Mouse (Mus musculus) CH12.LX (cell line): ENCODE data around the gene Mta2. TPM values are rescaled to one million over a fixed set of nuclear protein-coding genes. Genes with fewer than 3 reads are reported as not detected.

Experiments
- DNase-seq: peaks from one replicate; pipeline ENCODE4 v3.0.0-alpha.2; 2013; ENCODE audit errors: extremely low read depth
- H3K27ac ChIP-seq: 2 replicates; pipeline ENCODE4 v1.5.1; 2012; ENCODE audit warnings: low read depth, mild to moderate bottlenecking, control low read depth, moderate library complexity; ENCODE audit not compliant: insufficient read depth
- H3K27me3 ChIP-seq: replicated peaks from 2 replicates; pipeline ENCODE3; 2012; ENCODE audit warnings: inconsistent platforms
- H3K36me3 ChIP-seq, 2 experiments: replicated peaks in 1 of 2; 2 replicates each; pipeline versions ENCODE3 to v1.6.1; 2012; ENCODE audit warnings: inconsistent platforms in 1 of 2, low read length in 1 of 2, mild to moderate bottlenecking in 1 of 2, mixed read lengths in 1 of 2, moderate library complexity in 1 of 2; ENCODE audit not compliant: control insufficient read depth in 1 of 2, insufficient read depth in 1 of 2
- H3K4me1 ChIP-seq, 2 experiments: 2 replicates each; pipeline ENCODE4 v1.6.1; 2012; ENCODE audit warnings: inconsistent platforms in 1 of 2, moderate library complexity in 1 of 2; ENCODE audit not compliant: insufficient read depth in 2 of 2, control insufficient read depth in 1 of 2
- H3K4me2 ChIP-seq: 2 replicates; pipeline ENCODE4 v1.6.1; 2012; ENCODE audit warnings: low read depth, mild to moderate bottlenecking, control low read depth; ENCODE audit not compliant: poor library complexity, insufficient read depth, severe bottlenecking
- H3K4me3 ChIP-seq, 3 experiments: fragments of 150-350 bp in 1 of 3; sonication (generic) in 1 of 3; replicated peaks in 1 of 3; 2 replicates each; pipeline versions ENCODE3 to v1.5.1; 2011 to 2012; ENCODE audit warnings: low read depth in 2 of 3, low read length in 2 of 3, mild to moderate bottlenecking in 2 of 3, moderate library complexity in 2 of 3, control low read depth in 1 of 3, improper control_type of control experiment in 1 of 3, inconsistent platforms in 1 of 3, mixed read lengths in 1 of 3; ENCODE audit not compliant: poor library complexity in 1 of 3
- H3K79me2 ChIP-seq: replicated peaks from 2 replicates; pipeline ENCODE4 v1.6.1; 2012; ENCODE audit warnings: mild to moderate bottlenecking, moderate library complexity; ENCODE audit not compliant: control insufficient read depth, poor library complexity, insufficient read depth, severe bottlenecking; ENCODE audit errors: extremely low read depth
- H3K9ac ChIP-seq: 2 replicates; pipeline ENCODE4 v1.6.1; 2012; ENCODE audit warnings: low read depth, mild to moderate bottlenecking, control low read depth, moderate library complexity; ENCODE audit not compliant: insufficient read depth
- H3K9me3 ChIP-seq: replicated peaks from 2 replicates; pipeline ENCODE3; 2012; ENCODE audit warnings: low read length, inconsistent platforms, mixed read lengths
- BHLHE40 ChIP-seq: IDR thresholded peaks from 2 replicates; pipeline ENCODE4 v1.6.1; 2011; ENCODE audit warnings: mild to moderate bottlenecking, low read depth, low read length, improper control_type of control experiment
- CHD2 ChIP-seq: IDR thresholded peaks from 2 replicates; pipeline ENCODE4 v1.6.1; 2011; ENCODE audit warnings: low read length, improper control_type of control experiment
- CTCF ChIP-seq, 2 experiments: IDR thresholded peaks in 1 of 2; conservative IDR thresholded peaks in 1 of 2; 2 replicates each; pipeline ENCODE4 v1.5.1; 2011 to 2012; ENCODE audit warnings: low read depth in 2 of 2, low read length in 2 of 2, improper control_type of control experiment in 1 of 2, inconsistent platforms in 1 of 2, mild to moderate bottlenecking in 1 of 2, moderate library complexity in 1 of 2
- E2F4 ChIP-seq: IDR thresholded peaks from 2 replicates; pipeline ENCODE4 v1.6.1; 2011; ENCODE audit warnings: low read depth, low read length, improper control_type of control experiment; ENCODE audit not compliant: insufficient replicate concordance
- GABPA ChIP-seq: IDR thresholded peaks from 2 replicates; pipeline ENCODE4 v1.6.1; 2012; ENCODE audit warnings: low read depth, low read length, improper control_type of control experiment, inconsistent platforms; ENCODE audit not compliant: insufficient replicate concordance
- IRF4 ChIP-seq: IDR thresholded peaks from 2 replicates; pipeline ENCODE4 v1.6.1; 2014; ENCODE audit warnings: low read depth, mild to moderate bottlenecking, inconsistent platforms, low read length, improper control_type of control experiment
- JUND ChIP-seq: conservative IDR thresholded peaks from 2 replicates; pipeline ENCODE4 v1.6.1; 2011; ENCODE audit warnings: low read depth, low read length, improper control_type of control experiment
- MAFK ChIP-seq: IDR thresholded peaks from 2 replicates; pipeline ENCODE4 v1.6.1; 2011; ENCODE audit warnings: low read length, improper control_type of control experiment; ENCODE audit not compliant: insufficient replicate concordance
- MAX ChIP-seq: IDR thresholded peaks from 2 replicates; pipeline ENCODE4 v1.6.1; 2011; ENCODE audit warnings: low read length, improper control_type of control experiment
- MEF2A ChIP-seq: IDR thresholded peaks from 2 replicates; pipeline ENCODE4 v1.6.1; 2014; ENCODE audit warnings: low read depth, mild to moderate bottlenecking, inconsistent platforms, low read length, improper control_type of control experiment, borderline replicate concordance
- MXI1 ChIP-seq: IDR thresholded peaks from 2 replicates; pipeline ENCODE4 v1.6.1; 2011; ENCODE audit warnings: mild to moderate bottlenecking, low read depth, low read length, improper control_type of control experiment
- NELFE ChIP-seq: IDR thresholded peaks from 2 replicates; pipeline ENCODE4 v1.6.1; 2011; ENCODE audit warnings: low read depth, low read length, improper control_type of control experiment
- NRF1 ChIP-seq: IDR thresholded peaks from 2 replicates; pipeline ENCODE4 v1.6.1; 2014; ENCODE audit warnings: low read depth, mild to moderate bottlenecking, inconsistent platforms, low read length, improper control_type of control experiment, moderate library complexity
- POLR2A ChIP-seq: IDR thresholded peaks from 2 replicates; pipeline ENCODE4 v1.6.1; 2011; ENCODE audit warnings: low read depth, mild to moderate bottlenecking, improper control_type of control experiment, low read length
- POLR2AphosphoS2 ChIP-seq: IDR thresholded peaks from 2 replicates; pipeline ENCODE4 v1.6.1; 2011; ENCODE audit warnings: low read depth, low read length, improper control_type of control experiment
- RAD21 ChIP-seq: IDR thresholded peaks from 2 replicates; pipeline ENCODE4 v1.6.1; 2011; ENCODE audit warnings: low read depth, mild to moderate bottlenecking, low read length, improper control_type of control experiment, moderate library complexity
- SIN3A ChIP-seq: IDR thresholded peaks from 2 replicates; pipeline ENCODE4 v1.6.1; 2012; ENCODE audit warnings: low read length, improper control_type of control experiment, inconsistent platforms
- SMC3 ChIP-seq: IDR thresholded peaks from 2 replicates; pipeline ENCODE4 v1.6.1; 2011; ENCODE audit warnings: low read depth, low read length, improper control_type of control experiment
- TBP ChIP-seq: conservative IDR thresholded peaks from 2 replicates; pipeline ENCODE4 v1.6.1; 2011; ENCODE audit warnings: low read depth, low read length, improper control_type of control experiment
- USF2 ChIP-seq: conservative IDR thresholded peaks from 2 replicates; pipeline ENCODE4 v1.6.1; 2011; ENCODE audit warnings: low read depth, low read length, improper control_type of control experiment
- ZKSCAN1 ChIP-seq: IDR thresholded peaks from 2 replicates; pipeline ENCODE4 v1.6.1; 2012; ENCODE audit warnings: low read depth, inconsistent platforms, low read length, improper control_type of control experiment, borderline replicate concordance
- dilution Hi-C: fragments of 300-500 bp; cut with MboI; formaldehyde crosslinking; loops from 2 replicates; pipeline ENCODE4 v1.14.3; 2020; ENCODE audit warnings: low sequenced_read_pairs; ENCODE audit not compliant: extremely low pct_unique_long_range_greater_than_20kb, extremely low pct_ligation_motif_present
- in situ Hi-C: fragments of 300-500 bp; cut with MboI; formaldehyde crosslinking; loops from 3 replicates; pipeline ENCODE4 v1.14.3; 2019; ENCODE audit warnings: low sequenced_read_pairs, low pct_ligation_motif_present, low pct_unique_long_range_greater_than_20kb, mixed read lengths
- polyA plus RNA-seq: library from polyadenylated mRNA; unstranded; fragments of >175 nt; gene quantifications from 2 replicates; pipeline ENCODE4 v1.2.1, GENCODE M21; 2012; ENCODE audit warnings: low read depth; ENCODE audit not compliant: insufficient read length
- total RNA-seq, 2 experiments: library from RNA; depleted of rRNA; stranded (reverse); fragments of 300-350 nt in 1 of 2; fragments of >200 nt in 1 of 2; gene quantifications; 2 replicates each; pipeline ENCODE4 v1.2.3; 2012 to 2014

The Mta2 gene
- total and polyA plus RNA-seq, 3 experiments = 115 to 162 (median 131) TPM

- no peak for TF ChIP-seq GABPA
- no peak for TF ChIP-seq ZKSCAN1
- no peak for TF ChIP-seq NRF1
- TF ChIP-seq MAFK = no peak
- peak; percentile 82 for TF ChIP-seq MXI1
- no peak for TF ChIP-seq NELFE
- no peak for TF ChIP-seq TBP
- no peak for TF ChIP-seq IRF4
- TF ChIP-seq POLR2AphosphoS2 = no peak
- TF ChIP-seq RAD21 = no peak
- no peak for TF ChIP-seq CTCF (conservative IDR thresholded peaks at IDR 0.05 in 1 of 2, IDR thresholded peaks at IDR 0.05 in 1 of 2; ENCODE audit: low read depth in 2 of 2, low read length in 2 of 2)
- peak; percentile 74 for TF ChIP-seq MAX
- TF ChIP-seq E2F4 = no peak
- TF ChIP-seq SMC3 = no peak
- TF ChIP-seq USF2 = no peak
- TF ChIP-seq CHD2 = no peak
- peak; percentile 63 for TF ChIP-seq SIN3A
- TF ChIP-seq BHLHE40 = no peak
- TF ChIP-seq MEF2A = no peak
- no peak for TF ChIP-seq JUND
These were observed 53.3 kb downstream of the Mta2 start (continued) for GRCm38 (mm10) chr19:8994813-8995607.

- in situ Hi-C loops (loop anchor here (10.0 kb wide), 1 partner anchor 58 kb away; no protein-coding TSS in a partner anchor), dilution Hi-C loops (no loop called here)
- no peaks in the 10 kb centered on the region for H3K27me3 ChIP-seq
- H3K36me3 ChIP-seq = peaks cover 13 to 19% of the 10 kb centered on the region in 2 experiments
- H3K4me1 ChIP-seq = peaks cover 34 to 77% of the 10 kb centered on the region in 2 experiments
- H3K4me3 ChIP-seq = peak overlapping the region in 1 of 3 experiments; percentile 5
- peak overlapping the region; percentile 45 for H3K4me2 ChIP-seq
- no peaks in the 10 kb centered on the region for H3K9me3 ChIP-seq
- no peak for DNase-seq
- H3K27ac ChIP-seq = peak overlapping the region; percentile 88
- H3K79me2 ChIP-seq = peaks cover 62% of the 10 kb centered on the region
- H3K9ac ChIP-seq = peak overlapping the region; percentile 46; the same call in 1 of the 2 replicates
- TF ChIP-seq POLR2A = no peak
- 0 out of 2 replicates have a peak, but pooled peaks have one; percentile 24 for TF ChIP-seq SIN3A
These were observed 54.9 kb downstream of the Mta2 start for GRCm38 (mm10) chr19:8996601-8997000.
